Mouse (Mus musculus) layer of hippocampus, postnatal 14 days (tissue): Measurements from ENCODE around the gene Ptms. TPM values are rescaled to one million over a fixed set of nuclear protein-coding genes. Genes with fewer than 3 reads are reported as not detected.

ENCODE experiments used
- DNase-seq, 2 experiments: peaks; one replicate each; pipeline ENCODE4 v3.0.0; 2021 to 2022; ENCODE audit warnings: low spot score in 2 of 2, mixed read lengths in 1 of 2
- total RNA-seq, 2 experiments: library from RNA; stranded (reverse); gene quantifications; 2 replicates each; pipeline ENCODE4 v1.2.3; 2021

Ptms gene
- total RNA-seq, 2 experiments from 2014 or later: 1,231 to 1,331 TPM

- DNase-seq: peak; percentile 98
These were observed 11.0 kb upstream of the Ptms start, which contains the start of gene Mlf2 for GRCm38 (mm10) chr6:124930754-124931524. Mlf2 (plus strand) TSS chr6:124931386.

DNA sequence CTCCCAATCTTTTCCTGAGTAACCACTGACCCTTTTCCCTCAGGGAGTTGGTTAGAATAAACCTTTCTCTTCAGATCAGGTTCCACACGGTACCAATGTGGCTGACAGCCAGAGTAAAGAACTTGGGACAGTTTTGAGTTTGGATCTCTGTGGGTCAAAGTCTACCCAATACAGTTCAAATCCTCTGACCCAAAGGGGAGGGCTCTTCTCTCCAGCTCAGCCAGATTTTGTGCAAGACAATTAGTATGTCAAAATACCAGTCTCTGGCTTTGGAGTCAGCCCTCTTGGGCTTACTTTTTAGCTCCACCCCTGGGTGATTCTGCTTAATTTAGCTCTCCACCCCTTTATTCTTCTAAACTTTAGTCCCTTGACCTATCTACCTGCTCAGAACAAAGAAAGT lies 10.3 kb upstream of the Ptms start:
- no peak for DNase-seq

DNA sequence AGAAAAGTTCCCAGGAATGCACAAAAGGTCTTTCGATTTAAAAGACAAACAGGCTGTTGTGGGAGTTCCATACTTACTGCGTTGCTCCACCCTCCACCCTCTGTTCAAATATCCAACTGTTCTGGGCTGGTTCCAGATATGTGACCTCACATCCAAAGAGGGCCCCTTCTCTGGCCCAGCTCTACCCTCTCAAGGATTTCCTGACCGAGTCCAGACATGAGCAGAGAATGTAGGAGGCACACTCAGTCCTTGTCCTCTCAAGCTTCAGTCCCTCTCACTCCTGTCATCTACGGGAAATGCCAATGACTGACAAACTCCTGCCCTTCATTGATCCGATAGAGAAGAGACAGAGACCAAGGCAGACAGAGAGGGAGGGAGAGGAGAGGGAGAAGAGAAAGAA lies 6.0 kb upstream of the Ptms start:
- no peak for DNase-seq

DNA sequence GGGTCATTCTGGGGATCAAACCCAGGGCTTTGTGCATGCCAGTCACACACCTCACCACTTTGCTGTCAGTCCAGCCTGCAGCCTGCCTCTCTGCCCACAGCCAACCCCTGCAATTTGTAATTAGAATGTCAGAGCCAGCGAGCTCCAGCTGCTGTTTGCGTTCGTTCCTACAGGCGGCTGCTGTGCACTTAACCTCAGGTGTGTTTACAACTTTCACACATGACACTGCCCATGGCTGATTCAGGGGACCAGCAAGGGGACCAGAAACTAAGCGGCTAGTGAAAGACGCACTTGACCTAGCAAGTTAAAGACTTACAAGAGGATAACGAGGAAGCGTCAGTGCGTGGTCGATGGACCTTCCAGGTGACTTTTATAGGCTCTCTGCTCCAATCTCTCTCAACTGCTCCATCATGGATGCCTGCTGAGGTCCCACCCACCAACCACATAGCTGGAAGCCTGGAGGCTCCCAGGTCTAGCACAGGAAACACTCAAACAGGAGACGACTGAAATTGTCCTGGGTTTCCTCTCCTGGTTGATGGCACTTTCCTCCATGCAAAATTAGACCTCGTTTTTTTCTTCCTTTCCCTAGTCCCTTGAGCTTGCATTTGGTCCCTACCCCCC lies 5.4 kb upstream of the Ptms start:
- no peak for DNase-seq

- no peak for DNase-seq
These were observed 1.6 kb upstream of the Ptms start for GRCm38 (mm10) chr6:124921539-124921938.

DNA sequence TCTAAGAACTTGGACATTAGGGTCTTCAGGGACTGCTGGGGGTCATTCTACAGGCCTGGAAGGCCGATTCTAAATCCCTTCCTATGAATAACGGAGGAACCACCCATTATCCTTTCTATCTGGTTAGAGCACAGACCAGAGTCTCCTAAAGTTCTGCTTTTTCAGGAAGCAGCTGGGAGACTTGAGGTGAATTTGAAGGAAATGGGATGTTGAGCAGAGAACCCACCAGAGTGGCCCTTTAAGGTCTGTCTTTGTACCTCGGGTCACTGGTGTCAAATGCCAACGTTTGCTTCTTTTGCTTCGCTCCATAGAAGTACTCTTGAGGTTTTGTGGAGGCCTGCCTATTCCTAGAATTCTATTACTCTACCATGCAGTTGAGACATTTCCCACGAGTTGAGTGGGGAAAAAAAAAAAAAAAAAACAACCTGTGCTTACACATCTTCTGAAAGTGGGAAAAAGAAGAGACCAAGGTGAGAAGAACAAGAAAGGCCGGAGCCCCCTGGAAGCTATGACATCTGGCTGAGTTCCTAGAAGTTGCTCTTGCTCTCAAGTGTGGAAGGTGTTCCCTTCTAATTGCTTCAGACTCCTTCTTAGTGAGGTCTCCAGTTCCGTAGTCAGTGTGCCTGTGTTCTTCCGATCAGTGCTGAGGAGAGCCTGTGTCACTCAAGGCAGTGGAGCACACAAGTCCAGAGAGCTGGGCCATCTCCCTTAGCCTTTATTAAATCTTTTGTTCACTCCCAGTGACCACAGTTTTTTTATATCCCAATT lies 599 bp upstream of the Ptms start:
- no peak for DNase-seq

DNA sequence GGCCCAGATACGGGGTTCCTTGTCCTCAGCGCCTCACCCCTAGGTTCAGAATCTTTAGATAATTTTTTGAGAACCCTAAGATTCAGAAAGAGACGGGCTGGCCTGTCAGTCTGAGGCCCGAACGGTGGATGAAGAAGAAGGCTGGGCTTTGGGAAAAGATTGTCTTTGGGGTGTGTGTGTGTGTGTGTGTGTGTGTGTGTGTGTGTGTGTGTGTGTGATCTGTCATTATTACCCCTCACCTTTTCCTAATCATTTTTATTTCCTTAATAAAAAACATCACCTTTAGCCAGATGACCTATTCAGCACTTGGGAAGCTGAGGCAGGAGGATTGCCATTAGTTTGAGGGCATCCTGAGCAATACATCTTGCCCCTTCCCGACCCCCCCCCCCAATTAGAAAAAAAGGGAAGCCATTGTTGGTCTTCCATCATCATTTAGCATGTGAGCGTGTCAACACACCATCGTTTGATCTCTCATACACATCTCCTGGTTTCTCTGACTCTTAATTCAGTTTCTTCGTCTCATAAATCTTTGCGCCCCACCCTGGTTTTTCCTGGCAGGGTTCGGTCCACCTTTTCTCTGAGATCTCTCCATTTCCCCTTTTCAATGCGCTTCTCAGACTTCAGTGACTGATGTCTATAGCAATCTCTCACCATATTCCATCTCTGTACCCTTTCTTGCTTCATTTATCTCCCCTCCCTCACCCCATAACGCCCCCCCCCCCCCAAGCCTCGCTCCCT lies 844 bp downstream of the Ptms start:
- DNase-seq: no peak

- DNase-seq: no peak
These were observed 1.6 kb downstream of the Ptms start for GRCm38 (mm10) chr6:124918331-124918690.

DNA sequence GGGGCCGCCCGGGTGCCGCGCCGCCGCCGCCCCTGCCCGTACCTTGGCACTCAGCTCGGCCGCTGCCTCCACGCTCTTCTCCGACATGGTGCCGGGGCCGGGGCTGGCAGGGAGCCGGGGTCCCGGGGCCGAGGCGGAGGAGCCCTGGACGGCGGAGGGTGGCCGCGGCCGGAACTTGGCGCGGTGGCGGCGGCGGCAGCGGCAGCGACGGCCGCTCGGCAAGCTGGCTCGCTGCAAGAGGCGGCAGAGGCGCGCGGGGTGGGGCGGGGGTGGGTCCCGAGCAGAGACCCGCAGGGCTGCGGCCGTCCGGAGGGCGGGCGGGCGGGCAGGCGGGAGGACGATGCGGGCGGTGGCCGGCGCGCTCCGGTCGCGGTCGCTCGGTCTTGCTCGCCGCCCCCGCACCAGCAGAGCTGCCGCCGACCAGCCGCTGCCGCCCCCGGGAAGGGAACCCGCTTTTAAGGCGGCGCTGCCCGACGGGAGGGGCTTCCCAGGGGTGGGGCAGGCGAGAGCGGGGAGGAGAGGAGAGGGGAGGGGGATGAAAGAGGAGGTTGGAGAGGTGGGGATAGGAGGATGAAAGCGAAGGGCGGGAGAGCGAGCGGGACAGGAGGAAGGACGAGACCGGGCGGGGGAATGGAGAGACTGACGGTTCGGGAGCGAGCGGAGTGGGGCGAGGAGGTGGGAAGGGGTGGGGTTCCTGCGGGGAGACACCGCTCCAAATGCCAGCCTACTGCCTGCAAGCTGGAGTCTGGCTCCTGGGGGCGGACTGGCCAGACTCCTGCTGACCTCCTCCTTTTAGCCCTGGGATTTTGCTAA lies 2.2 kb downstream of the Ptms start:
- DNase-seq: peak; percentile 85 to 95

GRCm38 (mm10) chr6:124916695-124917517 lies 3.0 kb downstream of the Ptms start:
- peak; percentile 91 to 92 for DNase-seq

DNA sequence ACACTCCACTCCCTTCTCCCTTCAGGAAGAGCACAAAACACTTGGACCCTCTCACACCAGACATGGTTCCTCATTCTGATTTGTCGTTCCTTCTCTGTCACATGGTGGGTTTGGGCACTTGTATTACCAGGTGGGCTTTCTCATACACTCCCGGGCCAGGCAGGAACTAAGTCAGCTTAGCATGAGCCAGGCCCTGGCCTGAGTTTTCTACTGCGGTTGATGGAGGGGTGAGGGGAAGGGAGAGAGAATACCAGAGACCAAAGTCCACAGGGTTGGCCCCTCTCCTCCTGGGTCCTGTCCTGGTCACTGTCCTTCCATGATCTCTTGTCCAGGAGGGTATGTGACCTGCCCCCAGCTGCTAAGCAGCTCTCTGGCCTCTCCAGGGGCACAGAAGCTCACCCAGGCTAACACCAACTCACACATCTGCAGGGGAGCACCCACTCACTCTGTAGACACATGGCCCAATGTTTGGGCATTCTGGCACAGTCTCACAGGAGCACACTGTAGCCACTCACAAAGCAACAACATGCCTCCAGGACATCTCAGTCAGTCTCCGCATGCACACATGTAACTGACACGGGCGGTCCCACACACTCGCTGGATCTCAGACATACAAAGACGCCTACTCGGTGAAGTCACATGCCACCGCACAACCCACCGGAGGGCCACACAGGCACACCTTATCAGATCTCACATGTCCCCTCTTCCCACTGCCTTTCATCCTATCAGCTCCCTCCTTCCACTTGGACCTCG lies 3.8 kb downstream of the Ptms start:
- DNase-seq: peak in 1 of 2 experiments; percentile 74

- no peak for DNase-seq
These were observed 4.6 kb downstream of the Ptms start for GRCm38 (mm10) chr6:124915160-124915941.

- no peak for DNase-seq
These were observed 5.4 kb downstream of the Ptms start for GRCm38 (mm10) chr6:124914511-124914910.

DNA sequence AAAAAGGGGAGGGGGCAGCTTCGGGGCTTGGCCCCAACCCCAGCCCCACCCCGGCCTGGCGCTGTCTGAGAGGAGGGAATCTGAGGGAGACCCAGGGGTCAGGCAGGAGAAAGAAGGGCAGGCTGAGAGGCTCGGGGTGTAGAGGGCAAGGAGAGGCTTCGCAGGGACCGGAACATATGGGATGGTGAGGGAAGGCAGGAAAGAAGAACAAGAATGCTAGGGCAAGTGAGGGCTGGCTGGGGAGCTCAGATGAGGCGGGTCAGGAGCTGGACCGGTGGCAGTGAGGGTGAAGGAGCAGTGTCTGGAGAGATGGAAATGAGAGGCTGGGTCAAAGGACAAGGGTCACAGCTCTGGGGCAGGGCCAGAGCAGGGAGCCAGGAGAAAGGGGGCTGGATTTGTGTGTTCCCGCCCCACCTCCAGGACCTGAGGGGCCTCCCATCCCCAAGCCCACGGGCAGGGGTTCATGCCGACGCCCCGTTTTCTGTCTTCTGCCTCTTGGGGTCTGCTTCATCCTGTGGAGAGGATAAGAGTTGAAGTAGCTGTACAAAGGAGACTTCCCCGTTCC lies 6.1 kb downstream of the Ptms start:
- no peak for DNase-seq

DNA sequence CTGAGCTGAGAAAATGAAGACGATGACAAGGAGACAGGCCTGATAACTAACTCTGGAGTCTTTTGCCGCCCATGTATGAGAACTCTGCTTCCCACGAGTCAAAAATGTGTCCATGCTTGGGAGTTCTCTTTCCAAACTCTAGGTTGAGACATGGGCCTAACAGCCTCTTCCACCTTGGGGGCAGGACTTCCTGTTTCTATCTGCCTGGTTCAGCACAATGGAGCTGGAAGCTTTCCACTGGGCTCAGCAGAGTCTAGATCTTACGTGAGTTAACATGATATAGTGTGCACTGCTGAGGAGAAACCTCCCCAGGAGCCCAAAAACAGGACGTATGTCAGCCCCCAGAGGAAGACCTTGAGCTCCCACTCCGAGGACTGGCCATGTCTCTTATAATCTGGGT lies 6.7 kb downstream of the Ptms start:
- DNase-seq: no peak

DNA sequence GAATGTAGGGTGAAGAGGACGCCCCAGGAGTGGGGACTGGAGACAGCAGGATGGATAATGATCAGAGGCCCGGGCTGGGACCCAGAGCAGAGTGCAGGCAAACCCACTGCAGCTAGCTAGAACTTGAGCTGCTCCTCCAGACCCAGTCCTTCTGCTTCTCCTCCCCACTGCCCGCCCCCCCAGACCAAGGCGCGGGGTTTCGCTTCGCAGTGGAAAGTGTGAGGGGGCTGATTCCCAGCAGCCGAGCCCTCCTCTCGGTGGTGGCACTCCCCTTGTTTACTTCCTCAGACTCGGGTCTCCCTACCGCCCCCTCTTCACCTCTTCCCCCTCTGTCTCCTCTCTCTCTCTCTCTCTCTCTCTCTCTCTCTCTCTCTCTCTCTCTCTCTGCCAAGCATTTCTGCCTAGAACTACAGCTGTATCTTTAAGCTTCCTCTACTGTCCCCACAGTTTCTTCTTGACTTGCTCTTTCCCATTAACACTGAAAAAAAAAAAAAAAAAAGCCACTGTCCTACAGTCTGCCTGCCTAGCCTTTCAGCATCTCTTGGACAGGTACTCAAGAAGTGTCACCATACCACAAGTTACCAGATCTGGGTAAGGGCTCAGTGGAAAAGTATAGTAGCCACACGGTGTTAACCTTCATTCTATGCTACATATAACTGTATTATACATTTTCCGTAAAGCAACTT lies 8.2 kb downstream of the Ptms start, which contains the start of gene Lag3:
Gene Lag3 (minus strand): TSS at position 173 of the 686 bp plus-strand sequence.
- DNase-seq: no peak

GRCm38 (mm10) chr6:124910032-124910431 lies 9.9 kb downstream of the Ptms start:
- DNase-seq: no peak
